Mouse (Mus musculus) kidney, adult 18-20 months (tissue): Measurements from ENCODE around the gene G6pdx.
A peak's percentile ranks its signal among the peaks of the same experiment; 100 is the strongest.

Source experiments
- DNase-seq: peaks from one replicate; pipeline ENCODE4 v3.0.0; 2021

G6pdx gene

DNA sequence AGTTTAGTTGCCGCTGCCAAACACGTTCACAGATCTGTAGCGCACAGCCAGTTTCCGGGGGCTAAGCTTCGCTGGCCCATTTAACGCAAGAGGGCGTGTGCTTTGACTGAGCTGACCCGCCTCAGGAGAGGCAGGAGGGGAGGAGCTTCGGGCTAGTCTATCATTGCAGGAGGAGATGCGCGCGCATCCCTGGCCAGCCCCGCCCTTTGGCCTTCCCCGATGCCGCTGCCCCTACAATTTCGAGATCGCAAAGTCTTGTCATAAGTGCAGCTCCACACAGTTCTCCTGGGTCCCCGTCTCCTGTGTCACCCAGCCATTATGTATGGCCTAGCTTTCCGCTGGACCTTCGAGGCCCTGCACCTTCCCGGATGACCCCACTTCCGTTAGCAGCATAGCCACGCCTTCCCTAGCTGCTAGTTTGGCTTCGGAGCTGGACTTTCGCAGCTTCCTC, at the start of gene G6pdx:
Gene G6pdx, minus strand, starts transcription at position 369 of the 451 bp plus-strand sequence.
- peak; percentile 90 for DNase-seq

DNA sequence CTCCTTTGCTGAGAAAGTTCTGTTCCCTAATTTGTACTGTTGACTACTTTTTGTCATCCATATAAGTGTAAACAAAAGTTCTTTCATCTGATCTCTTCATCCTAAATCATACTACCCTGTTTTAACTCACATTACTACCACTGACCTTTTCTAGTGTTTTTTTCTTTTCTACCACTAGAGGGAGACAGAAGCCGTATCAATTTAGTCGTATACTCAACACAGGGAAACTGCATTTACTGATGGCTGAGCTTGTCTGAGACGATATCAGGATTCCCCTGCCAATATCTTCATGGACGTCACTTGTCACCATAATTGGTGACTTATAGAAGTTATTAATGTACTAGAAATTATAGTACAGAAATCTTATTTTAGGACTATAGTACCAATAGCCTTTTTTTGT, 23.8 kb upstream of the G6pdx start:
- no peak for DNase-seq

- DNase-seq = no peak
Measured at GRCm38 (mm10) chrX:74451157-74451912, 22.3 kb upstream of the G6pdx start.

GRCm38 (mm10) chrX:74429290-74429821, 362 bp upstream of the G6pdx start:
- DNase-seq = peak; percentile 79

DNA sequence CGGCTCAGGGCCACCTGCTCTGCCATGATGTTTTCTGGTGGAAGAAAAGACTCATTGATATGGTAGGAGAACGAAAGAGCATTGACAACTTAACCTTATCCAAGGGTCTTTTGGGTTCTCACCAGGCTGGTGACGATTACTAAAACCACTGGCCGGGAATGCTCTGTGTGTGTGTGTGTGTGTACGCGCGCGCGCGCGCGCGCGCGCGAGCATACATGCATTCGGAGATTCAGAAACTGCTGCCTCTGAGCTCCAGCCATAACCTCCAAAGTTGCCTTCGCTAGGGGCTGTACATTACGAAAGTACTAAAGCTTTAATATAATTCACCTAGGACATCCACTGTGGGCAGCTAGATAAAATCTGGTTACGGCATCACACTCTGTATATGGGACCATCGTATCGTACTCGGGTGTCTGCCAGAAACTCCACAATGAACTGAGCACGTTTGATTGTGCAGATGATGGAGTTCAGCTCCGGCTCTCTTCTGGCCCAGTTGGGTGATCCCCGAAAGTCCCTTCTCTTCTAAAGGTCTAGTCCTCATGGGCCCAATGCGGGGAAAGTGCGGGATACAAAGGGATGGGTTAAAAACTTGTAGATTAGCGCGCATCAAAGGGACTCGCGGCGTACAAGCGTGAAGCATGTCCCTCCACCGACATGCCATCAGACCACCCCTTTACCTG, 708 bp downstream of the G6pdx start:
- no peak for DNase-seq

- no peak for DNase-seq
Measured at GRCm38 (mm10) chrX:74427116-74427515, 1.9 kb downstream of the G6pdx start.

DNA sequence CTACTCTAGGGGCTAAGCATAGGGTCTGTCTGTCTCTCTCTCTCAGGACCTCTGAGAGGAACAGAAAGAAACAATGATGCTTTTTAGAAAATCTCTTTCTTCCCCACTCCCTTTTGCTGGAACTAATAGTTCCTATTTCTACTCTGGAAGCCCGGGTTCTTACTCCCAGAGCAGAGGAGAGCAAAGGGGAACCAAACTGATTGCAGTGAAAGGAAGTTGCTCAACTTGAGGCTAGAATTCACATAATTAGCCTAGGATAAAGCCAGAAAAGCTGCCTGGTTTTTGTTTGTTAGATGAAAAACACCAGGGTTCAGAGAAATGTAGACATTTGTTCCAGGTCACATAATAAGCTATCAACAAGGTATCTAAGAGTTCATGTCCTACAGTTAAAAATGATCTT, 2.7 kb downstream of the G6pdx start:
- no peak for DNase-seq

DNA sequence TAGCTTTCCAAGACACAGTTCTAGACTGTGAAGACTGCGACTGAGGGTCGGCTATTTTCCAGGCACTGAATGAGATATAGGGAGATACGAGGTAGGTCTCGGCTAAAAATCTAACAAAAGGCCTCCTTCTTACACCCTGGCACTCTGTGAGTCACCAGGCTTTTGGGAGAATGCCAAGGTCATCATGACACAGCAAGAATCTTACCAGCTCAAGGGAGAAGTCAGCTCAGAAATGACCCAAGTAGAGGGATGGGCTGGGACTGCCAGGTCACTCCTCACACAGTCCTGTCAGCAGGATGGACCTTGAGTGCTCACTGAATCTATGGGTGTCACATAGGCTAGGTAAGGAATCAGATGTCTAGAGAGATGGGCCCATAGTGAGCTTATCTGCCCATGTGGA, 3.8 kb downstream of the G6pdx start:
- peak; percentile 13 for DNase-seq

GRCm38 (mm10) chrX:74424443-74424842, 4.6 kb downstream of the G6pdx start:
- no peak for DNase-seq

DNA sequence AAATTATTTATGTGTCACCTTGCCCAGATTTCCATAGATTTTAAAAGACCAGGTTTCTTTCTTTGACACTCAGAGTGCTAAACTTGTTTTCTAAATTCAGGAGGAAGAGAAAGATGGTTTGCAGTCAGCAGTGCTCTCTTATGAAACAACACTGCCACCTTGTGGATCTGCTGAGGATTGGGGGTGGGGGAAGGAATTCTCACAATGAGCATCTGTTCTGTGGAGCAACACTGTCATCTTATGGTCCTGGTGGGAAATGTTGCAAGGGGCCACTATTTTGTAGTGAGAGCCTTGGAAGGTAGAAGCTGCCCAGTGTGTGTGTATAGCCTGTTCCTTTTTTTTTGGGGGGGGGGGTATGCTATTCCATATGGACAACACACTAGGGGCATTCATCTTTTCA, 15.6 kb downstream of the G6pdx start:
- peak; percentile 64 for DNase-seq

- DNase-seq = no peak
Measured at GRCm38 (mm10) chrX:74408340-74408739, 20.7 kb downstream of the G6pdx start.

DNA sequence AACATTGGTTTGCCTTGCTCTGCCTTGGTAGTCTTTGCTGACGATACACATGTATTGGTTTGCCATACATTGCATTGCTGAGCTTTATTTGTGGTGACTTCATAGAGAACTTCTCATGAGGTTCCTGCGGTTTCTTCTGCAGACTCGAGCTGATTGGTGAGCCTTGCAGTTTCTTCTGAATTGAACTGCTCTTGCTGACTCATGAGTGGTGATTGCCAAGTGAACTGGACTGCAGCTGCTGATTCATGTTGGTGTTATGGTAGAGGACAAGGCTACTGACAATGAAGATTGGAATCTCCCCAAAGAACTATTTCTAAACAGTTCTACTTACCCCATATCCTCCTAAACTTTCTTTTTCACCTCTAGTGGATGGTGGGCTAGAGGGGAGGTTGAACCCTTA, 28.9 kb downstream of the G6pdx start:
- DNase-seq = no peak

GRCm38 (mm10) chrX:74392535-74393443, 36.2 kb downstream of the G6pdx start, which contains the start of the genes Fam3a and Ikbkg:
Gene Fam3a, minus strand, starts transcription at chrX:74393272.
Gene Ikbkg, plus strand, starts transcription at chrX:74393290.
- DNase-seq = peak; percentile 81

DNA sequence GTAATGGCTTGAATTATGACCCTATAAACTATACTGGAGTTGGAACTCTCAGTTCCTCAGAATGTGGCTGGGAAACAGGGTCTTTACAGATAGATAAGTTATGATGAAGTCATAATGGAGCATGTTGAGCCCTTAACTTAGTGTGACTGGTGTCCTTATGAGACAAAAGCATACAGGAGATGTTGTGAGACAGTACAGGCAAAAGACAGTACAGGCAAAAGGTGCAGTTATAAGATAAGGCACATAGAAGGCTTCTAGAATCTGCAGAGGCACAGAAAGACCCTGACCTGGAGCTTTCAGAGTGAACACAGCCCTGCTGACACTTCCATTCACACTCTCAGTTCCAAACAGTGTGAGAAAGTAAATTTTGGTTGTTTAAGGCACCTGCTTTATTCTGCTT, 40.8 kb downstream of the G6pdx start:
- DNase-seq = no peak

DNA sequence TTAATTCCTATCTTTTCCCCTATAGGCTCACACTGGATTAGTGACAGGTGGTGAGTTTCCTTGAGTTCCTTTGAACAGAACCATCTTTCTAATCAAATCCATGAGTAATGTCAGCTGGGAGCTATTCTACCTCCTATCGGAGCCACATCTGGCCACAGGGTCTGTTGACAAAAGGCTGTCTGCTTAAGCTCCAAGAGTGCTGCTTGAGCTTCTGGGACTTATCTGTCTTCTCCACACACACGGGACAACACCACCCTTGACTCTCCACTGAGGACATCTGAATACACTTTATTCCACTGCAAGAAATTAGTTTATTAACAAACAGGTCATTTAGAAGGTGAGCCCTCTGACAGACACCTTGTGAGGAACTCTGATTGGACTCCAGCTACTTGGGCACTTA, 44.5 kb downstream of the G6pdx start:
- no peak for DNase-seq

- peak; percentile 87 for DNase-seq
Measured at GRCm38 (mm10) chrX:74372888-74373549, 56.0 kb downstream of the G6pdx start, which contains the start of the genes Ubl4a and Slc10a3. Gene Ubl4a, minus strand, starts transcription at chrX:74373218. Gene Slc10a3, minus strand, starts transcription at chrX:74373349.

- DNase-seq = peak; percentile 81
Measured at GRCm38 (mm10) chrX:74368209-74368909, 60.6 kb downstream of the G6pdx start.

- no peak for DNase-seq
Measured at GRCm38 (mm10) chrX:74367512-74367911, 61.5 kb downstream of the G6pdx start.
